Mouse (Mus musculus) monocyte, adult 5-6 weeks (primary cell): ENCODE results near the gene Olfr1262. TPM values are rescaled to one million over a fixed set of nuclear protein-coding genes. Genes with fewer than 3 reads are reported as not detected.

Experiments used
- ATAC-seq: fragments of 153-309, 156-312 bp; replicated peaks from 2 replicates; pipeline ENCODE4 v1.8.0; 2017; ENCODE audit warnings: mild to moderate bottlenecking; ENCODE audit not compliant: low TSS enrichment, insufficient number of reproducible peaks, severe bottlenecking, poor library complexity, low FRiP score
- total RNA-seq: library from RNA; stranded (forward); fragments of 200-1000, 200-491, 200-594 nt; gene quantifications from 3 replicates; pipeline ENCODE4 v1.2.3, GENCODE M21; 2017

The Olfr1262 gene
- not detected in 3 replicates for total RNA-seq

- ATAC-seq: no peak
Observed at GRCm38 (mm10) chr2:89999845-90000244, at the start of gene Olfr1262. Olfr1262 (plus strand) TSS chr2:90000145.

GRCm38 (mm10) chr2:89974184-89974583 lies 25.8 kb upstream of the Olfr1262 start, which contains the start of gene Olfr1260:
Olfr1260 (plus strand) TSS chr2:89974340.
- ATAC-seq: no peak

GRCm38 (mm10) chr2:89977709-89978108 lies 22.2 kb upstream of the Olfr1262 start:
- ATAC-seq: no peak

GRCm38 (mm10) chr2:89990921-89991320 lies 9.0 kb upstream of the Olfr1262 start, which contains the start of gene Olfr1261:
Olfr1261 (plus strand) TSS chr2:89991221.
- no peak for ATAC-seq

GRCm38 (mm10) chr2:90011831-90012230 lies 11.9 kb downstream of the Olfr1262 start, which contains the start of gene Olfr1263:
Olfr1263 (plus strand) TSS chr2:90012131.
- no peak for ATAC-seq

DNA sequence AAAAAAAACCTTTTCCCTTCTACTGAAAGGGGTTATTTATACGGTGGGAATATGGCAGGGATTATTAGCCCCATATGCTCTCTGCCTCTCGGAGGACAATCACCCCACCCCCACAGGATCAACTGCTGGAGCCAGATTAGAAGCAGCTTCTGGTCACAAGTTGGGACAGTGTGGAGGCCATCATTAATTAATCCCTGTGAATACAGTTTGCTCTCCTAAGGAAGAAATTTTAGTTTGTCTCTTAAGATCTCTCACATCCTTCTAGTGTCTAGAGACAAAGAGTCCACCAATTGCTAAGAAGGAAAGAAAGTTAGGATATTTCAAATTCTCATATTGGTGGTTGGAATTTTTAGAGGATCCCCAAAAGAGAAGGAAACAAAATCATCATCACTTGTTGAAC lies 25.5 kb downstream of the Olfr1262 start, which contains the start of gene Olfr1264:
Gene Olfr1264, minus strand, starts transcription at position 101 of the 400 bp plus-strand sequence.
- no peak for ATAC-seq

DNA sequence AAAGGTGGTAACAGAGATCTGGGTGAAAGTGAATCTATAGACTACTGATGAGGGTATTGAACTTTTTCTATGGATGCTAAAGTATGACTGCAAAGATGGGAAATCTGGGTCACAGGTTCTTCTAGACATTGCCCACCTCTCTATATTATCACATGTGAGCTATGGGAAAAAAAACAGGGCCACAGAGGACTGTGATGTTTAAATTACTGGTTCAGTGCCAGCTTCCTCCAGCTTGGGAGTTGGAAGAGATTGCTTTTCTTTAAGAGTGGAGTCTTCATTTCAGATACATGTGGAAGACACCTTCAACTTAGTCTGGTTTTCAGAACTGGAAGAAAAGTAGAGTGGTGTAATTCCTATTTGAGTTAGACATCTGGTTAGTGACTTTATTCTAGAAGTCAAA lies 35.1 kb downstream of the Olfr1262 start, which contains the start of gene Olfr1265:
Gene Olfr1265, plus strand, starts transcription at position 301 of the 400 bp plus-strand sequence.
- ATAC-seq: no peak

Other genes starting within 250 kb of the Olfr1262 start
- not detected in 3 replicates for gene Olfr1253, start 243.1 kb upstream of the Olfr1262 start, total RNA-seq
- gene Olfr1254, start 206.5 kb upstream of the Olfr1262 start, total RNA-seq: not detected in 3 replicates
- not detected in 3 replicates for gene Olfr1255, start 188.1 kb upstream of the Olfr1262 start, total RNA-seq
- not detected in 3 replicates for gene Olfr1256, start 158.6 kb upstream of the Olfr1262 start, total RNA-seq
- not detected in 3 replicates for gene Olfr48, start 151.9 kb upstream of the Olfr1262 start, total RNA-seq
- not detected in 3 replicates for gene Olfr1257, start 121.7 kb upstream of the Olfr1262 start, total RNA-seq
- 0.19 TPM in 1 of 3 replicates, not detected in the others for gene Olfr1258, start 72.8 kb upstream of the Olfr1262 start, total RNA-seq
- 1.1 TPM in 1 of 3 replicates, not detected in the others for gene Olfr1259, start 51.5 kb upstream of the Olfr1262 start, total RNA-seq
- gene Olfr1260, start 25.8 kb upstream of the Olfr1262 start, total RNA-seq: not detected in 3 replicates
- not detected in 3 replicates for gene Olfr1261, start 8.9 kb upstream of the Olfr1262 start, total RNA-seq
- gene Olfr1263, start 12.0 kb downstream of the Olfr1262 start, total RNA-seq: not detected in 3 replicates
- not detected in 3 replicates for gene Olfr1264, start 25.4 kb downstream of the Olfr1262 start, total RNA-seq
- not detected in 3 replicates for gene Olfr1265, start 35.2 kb downstream of the Olfr1262 start, total RNA-seq
- gene Olfr140, start 63.4 kb downstream of the Olfr1262 start, total RNA-seq: not detected in 3 replicates
- gene Olfr1269, start 121.3 kb downstream of the Olfr1262 start, total RNA-seq: not detected in 3 replicates
- gene Olfr32, start 142.2 kb downstream of the Olfr1262 start, total RNA-seq: not detected in 3 replicates
- gene Olfr1270, start 152.9 kb downstream of the Olfr1262 start, total RNA-seq: not detected in 3 replicates
- gene Olfr1506, start 224.3 kb downstream of the Olfr1262 start, total RNA-seq: not detected in 3 replicates